Mouse (Mus musculus): ENCODE measurements around the gene Hmga2. TPM values are rescaled to one million over a fixed set of nuclear protein-coding genes. Genes with fewer than 3 reads are reported as not detected.

Gene Hmga2
- polyA plus RNA-seq, 1 experiment from 2014 or later, result 82.1 TPM

DNA sequence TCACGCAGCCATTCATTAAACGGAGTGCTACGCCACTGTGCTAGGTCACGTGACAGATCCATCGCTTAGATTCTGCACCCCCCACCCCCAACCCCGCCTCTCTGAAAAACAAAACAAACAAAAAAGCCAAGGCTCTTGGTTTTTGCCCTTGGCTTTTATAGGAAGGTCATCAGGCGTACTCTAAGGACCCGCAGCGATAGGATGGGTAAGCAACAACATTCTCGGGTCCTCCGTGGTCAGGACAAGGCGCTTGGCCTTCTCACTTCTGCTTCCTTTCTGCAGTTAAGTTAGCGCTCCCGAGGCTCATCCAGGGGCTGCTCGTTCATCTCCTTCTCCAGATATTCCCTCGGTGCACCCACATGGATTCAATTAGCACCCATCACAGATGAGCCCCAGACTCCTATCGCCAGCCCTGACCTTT is 79.0 kb downstream of the Hmga2 start:
- 0 out of 2 replicates have a peak overlapping the region, but pooled peaks have one; percentile 22 for H3K27ac ChIP-seq
- WGBS, result 75% methylated on average over 17 of the region's 17 CpGs
- H3K27me3 ChIP-seq (ENCODE audit: insufficient read depth, poor library complexity, severe bottlenecking), result no peaks in the 10 kb centered on the region
- no peaks in the 10 kb centered on the region for H3K9me3 ChIP-seq
- no peak for DNase-seq (ENCODE audit: low spot score)
- H3K4me1 ChIP-seq, result peaks cover 50% of the 10 kb centered on the region
- H3K4me3 ChIP-seq, result no peak overlapping the region
- H3K36me3 ChIP-seq, result peaks cover 13% of the 10 kb centered on the region

DNA sequence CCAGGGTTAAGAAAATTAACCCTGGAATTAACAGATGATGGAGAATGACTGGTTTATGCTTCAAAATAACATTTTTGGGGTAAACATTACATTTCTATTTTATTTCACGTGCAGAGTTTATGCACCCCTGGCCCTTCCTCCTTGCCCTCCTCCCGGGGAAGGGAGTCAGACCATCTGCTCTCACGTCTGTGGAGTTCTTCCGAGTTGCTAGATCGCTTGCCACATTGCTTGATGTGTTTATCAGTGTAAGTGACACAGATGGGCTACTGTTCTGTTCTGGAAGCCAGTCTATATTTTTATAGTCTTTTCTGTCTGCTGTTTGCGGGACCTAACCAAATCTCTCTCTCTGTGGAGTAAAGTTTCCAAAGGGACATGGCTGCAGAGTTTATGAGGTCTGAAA is 80.7 kb downstream of the Hmga2 start:
- no peak for DNase-seq (ENCODE audit: low spot score)
- H3K27me3 ChIP-seq (ENCODE audit: insufficient read depth, poor library complexity, severe bottlenecking), result no peaks in the 10 kb centered on the region
- H3K27ac ChIP-seq, result no peak overlapping the region
- peaks cover 10% of the 10 kb centered on the region; the same call in 1 of the 2 replicates for H3K36me3 ChIP-seq
- 61% methylated on average over 6 of the region's 6 CpGs for WGBS
- H3K4me1 ChIP-seq, result peaks cover 58% of the 10 kb centered on the region
- H3K4me3 ChIP-seq, result no peak overlapping the region
- H3K9me3 ChIP-seq, result no peaks in the 10 kb centered on the region

DNA sequence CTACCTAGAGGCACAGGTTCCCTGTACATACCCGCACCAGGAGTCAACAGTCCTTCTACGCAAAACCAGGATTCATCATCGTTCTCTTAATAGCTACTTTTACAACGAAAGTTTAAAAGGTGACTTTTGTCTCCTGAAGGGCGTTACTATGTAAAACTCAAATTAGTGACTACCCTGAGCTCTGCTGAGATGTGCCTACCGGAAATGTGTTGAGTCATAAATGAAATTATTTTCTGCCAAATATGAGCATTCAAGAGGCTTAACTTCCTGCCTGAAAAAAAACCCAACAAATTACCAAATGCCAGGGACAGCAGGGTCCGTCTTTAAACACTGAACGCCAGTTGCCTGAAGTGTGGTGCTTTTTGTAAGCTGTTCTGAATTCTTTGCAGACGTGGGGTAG is 81.5 kb downstream of the Hmga2 start:
- Histone ChIP-seq H3K27ac (no peak overlapping the region), H3K36me3 (peaks cover 10% of the 10 kb centered on the region; the same call in 1 of the 2 replicates), H3K27me3 (ENCODE audit: insufficient read depth, poor library complexity, severe bottlenecking) (no peaks in the 10 kb centered on the region), H3K4me1 (peaks cover 55% of the 10 kb centered on the region), H3K9me3 (no peaks in the 10 kb centered on the region), H3K4me3 (no peak overlapping the region)
- DNase-seq (ENCODE audit: low spot score), result no peak
- 89% methylated on average over 9 of the region's 9 CpGs for WGBS

DNA sequence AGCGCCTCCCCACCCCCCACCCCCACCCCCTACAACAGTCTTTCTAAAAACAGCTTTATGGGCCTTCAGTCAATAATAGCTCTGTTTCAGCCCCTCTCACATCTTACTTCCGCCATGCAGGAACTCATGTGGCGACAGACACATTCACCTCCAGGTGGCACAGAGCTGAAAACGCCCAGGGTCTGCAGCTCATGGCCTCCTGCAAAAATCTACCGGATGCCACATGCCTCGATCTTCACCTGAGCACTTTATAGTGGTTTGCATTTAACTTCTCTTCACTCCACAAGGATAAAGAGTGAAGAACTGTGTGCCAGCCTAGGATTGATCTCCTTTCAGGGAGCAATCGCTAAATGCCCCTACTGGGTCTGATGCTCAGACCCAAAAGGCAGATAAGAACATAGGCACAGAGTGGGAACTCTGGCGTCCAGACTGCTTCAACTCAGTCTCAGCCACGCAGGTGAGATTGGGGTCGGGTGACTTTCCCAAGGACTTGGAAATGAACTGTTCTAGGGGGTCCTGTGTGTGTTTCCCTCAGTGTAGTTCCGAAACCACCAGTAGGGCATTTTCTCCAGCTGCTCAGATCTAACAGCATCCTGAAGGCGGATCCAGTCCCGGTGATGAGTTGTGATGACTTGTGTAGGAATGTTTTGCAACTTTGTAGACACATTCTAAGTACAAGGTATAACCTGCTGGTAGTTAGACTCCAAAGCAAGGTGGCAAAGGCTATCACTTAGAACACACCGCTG is 84.1 kb downstream of the Hmga2 start:
- Histone ChIP-seq H3K27me3 (ENCODE audit: insufficient read depth, poor library complexity, severe bottlenecking) (no peaks in the 10 kb centered on the region), H3K36me3 (no peaks in the 10 kb centered on the region), H3K4me1 (peaks cover 43% of the 10 kb centered on the region), H3K4me3 (no peak overlapping the region), H3K9me3 (no peaks in the 10 kb centered on the region), H3K27ac (no peak overlapping the region)
- WGBS, result 43% methylated on average over 14 of the region's 14 CpGs
- no peak for DNase-seq (ENCODE audit: low spot score)

DNA sequence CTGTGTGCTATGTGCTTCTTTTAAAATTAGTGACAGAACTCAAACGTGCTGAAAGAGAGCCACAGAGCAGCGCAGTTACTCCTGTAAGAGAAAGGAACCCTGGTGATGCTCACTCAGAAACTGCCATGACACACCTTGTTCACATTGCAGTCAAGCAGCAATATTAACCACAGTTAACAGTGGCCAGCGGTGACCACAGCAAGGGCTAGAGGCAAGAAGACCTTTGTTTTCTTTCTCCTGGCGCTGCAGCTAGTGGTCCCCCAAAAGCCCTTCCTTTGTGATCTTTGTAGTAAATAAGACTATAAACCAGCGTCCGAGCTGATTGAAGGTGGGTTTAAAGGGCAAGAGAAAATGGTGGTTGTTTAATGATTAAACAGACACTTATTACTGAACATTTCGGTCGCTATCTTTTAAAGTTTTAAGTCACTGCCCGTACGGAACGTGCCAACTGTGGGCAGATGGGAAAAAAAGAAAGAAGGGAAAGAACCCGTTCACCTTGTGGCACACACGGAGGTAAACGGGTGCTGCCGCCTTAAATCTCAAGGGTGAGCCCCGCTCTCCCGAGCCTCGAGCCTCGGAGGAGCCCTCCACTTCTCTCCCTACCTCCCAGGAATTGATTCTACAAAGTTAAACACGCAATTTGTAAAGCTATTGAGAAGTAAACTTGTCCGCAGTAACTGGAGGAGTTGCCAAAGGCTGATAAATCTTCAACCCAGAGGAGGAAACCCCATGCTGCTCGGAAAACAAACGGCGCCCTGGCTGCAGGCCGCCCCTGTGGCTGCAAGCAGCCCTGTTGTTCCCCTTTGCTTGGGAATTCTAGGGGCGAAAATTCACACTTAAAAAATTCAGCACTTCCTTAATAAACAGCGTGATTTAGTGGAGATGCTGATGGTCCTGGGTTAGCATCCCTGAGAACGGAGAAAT is 85.1 kb downstream of the Hmga2 start:
- H3K4me1 ChIP-seq, result peaks cover 50% of the 10 kb centered on the region
- no peak overlapping the region for H3K4me3 ChIP-seq
- WGBS, result 49% methylated on average over 28 of the region's 28 CpGs
- DNase-seq (ENCODE audit: low spot score), result no peak
- H3K9me3 ChIP-seq, result no peaks in the 10 kb centered on the region
- H3K27ac ChIP-seq, result peak overlapping the region; percentile 31
- 0 out of 2 replicates have a peak, but pooled peaks cover 5% of the 10 kb centered on the region for H3K36me3 ChIP-seq
- H3K27me3 ChIP-seq (ENCODE audit: insufficient read depth, poor library complexity, severe bottlenecking), result no peaks in the 10 kb centered on the region

GRCm38 (mm10) chr10:120389707-120390106 is 86.6 kb downstream of the Hmga2 start:
- H3K4me3 ChIP-seq, result no peak overlapping the region
- 0 out of 2 replicates have a peak, but pooled peaks cover 5% of the 10 kb centered on the region for H3K36me3 ChIP-seq
- H3K27me3 ChIP-seq (ENCODE audit: insufficient read depth, poor library complexity, severe bottlenecking), result no peaks in the 10 kb centered on the region
- no peaks in the 10 kb centered on the region for H3K9me3 ChIP-seq
- H3K27ac ChIP-seq, result no peak overlapping the region
- 62% methylated on average over 6 of the region's 6 CpGs for WGBS
- no peak for DNase-seq (ENCODE audit: low spot score)
- peaks cover 64% of the 10 kb centered on the region for H3K4me1 ChIP-seq

DNA sequence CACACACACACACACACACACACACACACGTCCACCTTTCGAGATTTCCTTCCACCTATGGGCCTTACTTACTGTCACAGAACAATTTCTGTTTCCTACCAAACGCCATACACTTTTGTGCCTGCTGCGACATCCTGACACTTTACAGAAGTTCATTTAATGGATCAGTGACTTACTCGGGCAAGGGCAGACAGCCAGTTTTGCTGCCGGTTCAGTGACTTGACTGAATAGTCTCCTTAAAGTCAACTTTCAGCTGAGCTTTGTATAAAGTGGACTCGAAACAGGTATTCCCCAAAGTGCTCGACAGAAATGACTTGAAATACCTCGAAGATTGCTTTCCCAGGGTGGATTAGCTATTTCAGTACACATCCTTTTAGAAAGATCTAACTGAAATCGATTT is 87.3 kb downstream of the Hmga2 start:
- no peaks in the 10 kb centered on the region for H3K9me3 ChIP-seq
- 0 out of 2 replicates have a peak, but pooled peaks cover 5% of the 10 kb centered on the region for H3K36me3 ChIP-seq
- no peak overlapping the region for H3K27ac ChIP-seq
- WGBS, result 70% methylated on average over 10 of the region's 10 CpGs
- no peaks in the 10 kb centered on the region for H3K27me3 ChIP-seq (ENCODE audit: insufficient read depth, poor library complexity, severe bottlenecking)
- H3K4me3 ChIP-seq, result no peak overlapping the region
- H3K4me1 ChIP-seq, result peaks cover 72% of the 10 kb centered on the region
- DNase-seq (ENCODE audit: low spot score), result no peak

GRCm38 (mm10) chr10:120388400-120388871 is 87.8 kb downstream of the Hmga2 start:
- no peak for DNase-seq (ENCODE audit: low spot score)

DNA sequence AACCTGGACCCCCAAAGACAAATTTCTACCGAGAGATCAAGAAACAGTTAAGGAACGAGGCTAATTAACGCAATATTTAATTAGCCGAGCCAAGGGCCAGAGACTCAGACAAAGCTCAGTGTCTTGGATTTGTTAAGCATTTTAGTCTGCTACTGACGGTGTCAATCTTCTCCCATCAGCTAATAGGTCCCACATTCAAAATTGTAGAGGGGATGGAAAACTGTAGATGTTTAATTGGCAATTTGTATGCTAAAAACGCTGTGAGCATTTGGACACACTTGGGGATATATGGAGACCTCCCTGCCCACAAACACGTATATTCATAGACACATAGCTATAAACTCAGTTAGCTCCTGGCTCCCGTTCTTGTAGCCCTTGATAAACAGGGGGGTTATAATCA is 89.2 kb downstream of the Hmga2 start:
- Histone ChIP-seq H3K36me3 (0 out of 2 replicates have a peak, but pooled peaks cover 7% of the 10 kb centered on the region), H3K27ac (no peak overlapping the region), H3K27me3 (ENCODE audit: insufficient read depth, poor library complexity, severe bottlenecking) (no peaks in the 10 kb centered on the region), H3K9me3 (no peaks in the 10 kb centered on the region), H3K4me1 (peaks cover 70% of the 10 kb centered on the region), H3K4me3 (no peak overlapping the region)
- WGBS, result 86% methylated on average over 8 of the region's 8 CpGs
- no peak for DNase-seq (ENCODE audit: low spot score)

More at GRCm38 (mm10) chr10:120388400-120388871, 87.8 kb downstream of the Hmga2 start:
- 63% methylated on average over 8 of the region's 8 CpGs for WGBS
- Histone ChIP-seq H3K9me3 (no peaks in the 10 kb centered on the region), H3K27ac (no peak overlapping the region), H3K4me3 (no peak overlapping the region), H3K4me1 (peaks cover 75% of the 10 kb centered on the region), H3K36me3 (0 out of 2 replicates have a peak, but pooled peaks cover 6% of the 10 kb centered on the region), H3K27me3 (ENCODE audit: insufficient read depth, poor library complexity, severe bottlenecking) (no peaks in the 10 kb centered on the region)

- WGBS, result 46% methylated on average over 10 of the region's 10 CpGs
- H3K9me3 ChIP-seq, result no peaks in the 10 kb centered on the region
- peaks cover 55% of the 10 kb centered on the region for H3K4me1 ChIP-seq
- H3K27ac ChIP-seq, result peak overlapping the region; percentile 64; the same call in 1 of the 2 replicates
- no peaks in the 10 kb centered on the region for H3K27me3 ChIP-seq (ENCODE audit: insufficient read depth, poor library complexity, severe bottlenecking)
- DNase-seq (ENCODE audit: low spot score), result no peak
- 0 out of 2 replicates have a peak, but pooled peaks cover 7% of the 10 kb centered on the region for H3K36me3 ChIP-seq
- H3K4me3 ChIP-seq, result 0 out of 2 replicates have a peak overlapping the region, but pooled peaks have one; percentile 15
These were observed 91.3 kb downstream of the Hmga2 start for GRCm38 (mm10) chr10:120384797-120385600.

GRCm38 (mm10) chr10:120384040-120384439 is 92.2 kb downstream of the Hmga2 start:
- WGBS, result 80% methylated on average over 7 of the region's 7 CpGs
- DNase-seq (ENCODE audit: low spot score), result no peak

GRCm38 (mm10) chr10:120377795-120378194 is 98.5 kb downstream of the Hmga2 start:
- Histone ChIP-seq H3K27me3 (ENCODE audit: insufficient read depth, poor library complexity, severe bottlenecking) (no peaks in the 10 kb centered on the region), H3K4me3 (no peak overlapping the region), H3K9me3 (no peaks in the 10 kb centered on the region), H3K4me1 (peaks cover 32% of the 10 kb centered on the region), H3K27ac (peak overlapping the region; percentile 42; the same call in 1 of the 2 replicates), H3K36me3 (peaks cover 25% of the 10 kb centered on the region)
- 69% methylated on average over 3 of the region's 3 CpGs for WGBS
- DNase-seq (ENCODE audit: low spot score), result no peak

More at GRCm38 (mm10) chr10:120384040-120384439, 92.2 kb downstream of the Hmga2 start:
- H3K27me3 ChIP-seq (ENCODE audit: insufficient read depth, poor library complexity, severe bottlenecking), result no peaks in the 10 kb centered on the region
- H3K27ac ChIP-seq, result peak overlapping the region; percentile 64; the same call in 1 of the 2 replicates
- peaks cover 50% of the 10 kb centered on the region for H3K4me1 ChIP-seq
- H3K9me3 ChIP-seq, result no peaks in the 10 kb centered on the region
- peaks cover 9% of the 10 kb centered on the region; the same call in 1 of the 2 replicates for H3K36me3 ChIP-seq
- H3K4me3 ChIP-seq, result no peak overlapping the region
